Mouse (Mus musculus): ENCODE data around the gene Ccdc85b.
A peak's percentile ranks its signal among the peaks of the same experiment; 100 is the strongest.

The Ccdc85b gene

DNA sequence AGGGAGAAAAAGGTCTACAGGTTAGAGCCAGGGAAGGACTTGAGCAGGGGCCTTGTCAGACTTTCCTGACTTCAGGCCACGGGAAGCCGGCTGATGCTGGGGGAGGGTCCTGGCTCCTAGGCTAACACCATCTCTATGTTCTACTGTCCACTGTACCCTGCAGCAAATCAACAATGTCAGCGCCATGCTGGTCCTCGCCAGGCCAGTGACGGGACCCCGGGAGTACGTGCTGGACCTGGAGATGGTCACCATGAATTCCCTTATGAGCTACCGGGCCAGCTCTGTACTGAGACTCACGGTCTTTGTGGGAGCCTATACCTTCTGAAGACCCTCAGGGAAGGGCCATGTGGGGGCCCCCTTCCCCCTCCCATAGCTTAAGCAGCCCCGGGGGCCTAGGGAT lies 23.7 kb upstream of the Ccdc85b start:
- no peak for DNase-seq (ENCODE audit: low spot score in 2 of 2)

DNA sequence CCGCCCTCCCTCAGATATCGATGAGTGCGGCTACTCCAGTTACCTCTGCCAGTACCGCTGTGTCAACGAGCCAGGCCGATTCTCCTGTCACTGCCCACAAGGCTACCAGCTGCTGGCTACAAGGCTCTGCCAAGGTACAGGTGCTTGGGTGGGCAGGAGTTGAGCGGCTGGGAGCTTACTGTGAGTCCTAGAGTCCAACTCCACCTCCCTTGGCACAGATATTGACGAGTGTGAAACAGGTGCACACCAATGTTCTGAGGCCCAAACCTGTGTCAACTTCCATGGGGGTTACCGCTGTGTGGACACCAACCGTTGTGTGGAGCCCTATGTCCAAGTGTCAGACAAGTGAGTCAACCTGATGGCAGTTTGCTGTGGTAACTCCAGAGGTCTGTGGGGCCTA lies 22.3 kb upstream of the Ccdc85b start:
- no peak for DNase-seq (ENCODE audit: low spot score in 2 of 2)

DNA sequence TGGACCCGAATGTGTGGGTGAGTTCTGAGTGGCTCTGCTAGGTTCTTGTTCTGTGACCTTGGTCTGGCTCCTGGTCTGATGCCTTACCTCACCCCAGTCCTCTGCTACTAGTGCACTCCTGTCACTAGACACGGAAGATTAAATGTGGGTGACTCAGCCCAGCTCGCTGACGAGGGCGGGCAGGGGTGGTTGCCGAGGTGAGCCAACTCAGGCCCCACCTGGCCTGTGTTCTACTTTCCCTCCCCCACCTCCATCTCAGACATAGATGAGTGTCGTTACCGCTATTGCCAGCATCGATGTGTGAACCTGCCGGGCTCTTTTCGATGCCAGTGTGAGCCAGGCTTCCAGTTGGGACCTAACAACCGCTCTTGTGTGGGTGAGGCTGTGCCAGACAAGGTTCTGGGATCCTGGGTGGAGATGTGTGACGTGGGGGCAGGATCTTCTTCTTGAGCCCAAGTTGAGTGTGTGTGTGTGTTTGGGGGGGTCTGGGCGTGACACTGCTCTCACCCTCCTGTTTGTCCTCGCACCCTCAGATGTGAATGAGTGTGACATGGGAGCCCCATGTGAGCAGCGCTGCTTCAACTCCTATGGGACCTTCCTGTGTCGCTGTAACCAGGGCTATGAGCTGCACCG lies 20.1 kb upstream of the Ccdc85b start:
- no peak for DNase-seq (ENCODE audit: low spot score in 2 of 2)

DNA sequence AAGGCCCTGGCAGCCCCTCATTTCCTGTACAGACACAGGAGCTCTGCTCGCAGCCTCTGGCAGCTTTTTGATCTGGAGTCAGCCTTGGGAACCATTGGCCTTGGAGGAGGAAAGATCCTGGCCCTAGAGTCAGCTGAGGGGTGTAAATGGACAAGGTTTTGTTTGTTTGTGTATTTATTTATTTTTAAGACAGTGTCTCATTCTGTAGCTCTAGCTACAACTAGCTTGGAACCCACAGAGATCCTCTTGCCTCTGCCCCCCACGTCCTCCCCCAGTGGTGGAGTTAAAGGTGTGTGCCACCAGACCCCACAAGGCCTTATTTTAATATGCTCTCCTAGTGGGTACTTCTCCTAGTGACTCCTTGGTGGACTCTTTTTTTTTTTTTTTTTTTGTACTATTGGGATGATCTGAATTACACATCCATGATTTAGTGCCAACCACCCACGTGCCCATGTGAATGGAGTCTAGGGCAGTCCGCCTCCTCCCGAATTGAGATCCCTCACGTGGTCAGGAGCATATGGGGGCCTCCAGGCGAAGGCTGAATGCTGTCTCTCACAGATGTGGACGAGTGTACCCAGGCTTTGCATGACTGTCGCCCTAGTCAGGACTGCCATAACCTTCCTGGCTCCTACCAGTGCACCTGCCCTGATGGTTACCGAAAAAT lies 19.4 kb upstream of the Ccdc85b start:
- no peak for DNase-seq (ENCODE audit: low spot score in 2 of 2)

DNA sequence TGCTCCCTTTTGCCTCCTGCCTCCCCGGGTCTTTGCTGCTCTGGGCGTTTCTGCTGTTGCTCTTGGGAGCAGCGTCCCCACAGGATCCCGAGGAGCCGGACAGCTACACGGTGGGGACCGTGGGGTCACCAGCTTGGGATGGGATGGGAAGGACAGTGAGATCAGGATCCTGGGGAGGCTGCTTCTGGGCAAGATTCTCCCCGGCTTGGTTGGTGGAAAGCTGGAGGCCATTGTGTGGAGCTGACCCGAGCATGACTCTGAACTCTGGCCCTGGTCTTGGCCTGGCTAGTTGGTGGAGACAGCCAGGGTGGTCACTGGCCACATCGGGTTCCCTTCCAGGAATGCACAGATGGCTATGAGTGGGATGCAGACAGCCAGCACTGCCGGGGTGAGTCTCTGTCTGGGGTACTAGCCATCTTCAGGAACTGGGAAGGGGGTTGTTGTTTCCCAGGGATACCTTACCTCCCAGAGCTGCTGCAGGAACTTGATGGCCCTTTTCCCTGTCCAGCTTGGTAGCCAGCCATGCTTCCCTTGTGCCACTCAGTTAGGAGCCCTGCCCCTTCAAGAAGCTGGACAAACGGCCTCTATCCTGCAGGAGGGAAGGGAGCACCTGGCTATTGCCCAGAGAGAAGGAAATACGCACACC lies 17.5 kb upstream of the Ccdc85b start:
- no peak for DNase-seq (ENCODE audit: low spot score in 2 of 2)

DNA sequence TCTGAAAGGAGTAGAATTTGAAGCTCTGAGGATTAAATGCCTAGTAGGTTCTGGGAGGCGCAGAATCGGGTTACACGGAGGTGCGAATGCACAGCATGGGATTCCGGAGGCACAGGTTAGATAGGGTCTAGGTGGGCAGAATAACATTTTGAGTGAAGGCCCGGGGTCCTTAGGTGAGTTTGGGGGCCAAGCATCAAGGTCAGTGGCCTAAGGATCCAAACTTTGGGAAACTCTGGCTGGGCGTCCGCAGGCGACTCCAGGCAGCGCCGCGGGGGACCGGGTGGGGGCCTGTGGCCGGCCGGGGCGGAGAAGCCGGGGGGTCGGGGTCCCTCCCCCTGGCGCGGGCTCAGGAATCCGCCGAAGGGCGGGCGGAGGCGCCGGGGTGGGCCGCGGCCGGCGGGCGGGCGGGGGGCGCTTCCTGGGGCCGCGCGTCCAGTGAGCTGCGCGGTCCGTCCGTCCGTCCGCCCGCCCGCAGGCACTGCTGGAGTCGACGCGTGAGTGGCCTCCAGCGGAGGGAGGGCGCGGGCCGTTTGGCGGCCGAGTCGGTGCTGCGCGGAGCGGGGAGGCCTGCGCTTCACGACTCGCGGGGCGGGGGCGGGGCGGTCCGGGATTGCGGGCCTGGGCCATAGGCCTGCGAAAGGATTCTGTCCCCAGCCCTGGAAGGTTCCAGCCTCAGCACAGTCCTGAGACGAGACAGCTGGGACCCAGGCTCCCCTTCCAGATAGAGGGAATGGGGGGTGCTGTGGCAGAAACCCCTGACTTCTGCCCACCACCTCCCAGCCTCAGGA lies 16.8 kb upstream of the Ccdc85b start:
- no peak for DNase-seq (ENCODE audit: low spot score in 2 of 2)

DNA sequence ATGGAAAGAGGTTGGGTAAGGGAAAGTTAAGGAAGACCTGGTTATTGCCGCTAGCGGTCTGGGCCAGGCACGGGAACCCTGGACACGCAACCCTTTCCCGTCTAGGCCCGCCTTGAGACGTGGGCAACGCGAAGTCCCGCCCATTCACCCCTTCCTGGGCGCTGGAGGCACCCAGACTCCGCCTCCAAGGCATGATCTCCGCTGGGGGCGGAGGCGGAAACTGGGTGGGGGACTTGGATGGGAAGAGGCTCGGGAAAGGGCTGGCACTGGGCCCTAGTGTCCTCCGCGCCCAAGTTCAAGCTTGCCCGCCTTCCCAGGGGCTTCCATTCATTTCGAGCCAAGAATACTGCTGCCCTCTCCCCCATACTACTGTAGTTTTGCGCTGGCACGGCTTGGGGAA lies 16.0 kb upstream of the Ccdc85b start, which contains the start of gene Efemp2:
Efemp2 (plus strand) TSS at position 235 of the 400 bp plus-strand sequence.
- DNase-seq (ENCODE audit: low spot score in 2 of 2) = no peak

DNA sequence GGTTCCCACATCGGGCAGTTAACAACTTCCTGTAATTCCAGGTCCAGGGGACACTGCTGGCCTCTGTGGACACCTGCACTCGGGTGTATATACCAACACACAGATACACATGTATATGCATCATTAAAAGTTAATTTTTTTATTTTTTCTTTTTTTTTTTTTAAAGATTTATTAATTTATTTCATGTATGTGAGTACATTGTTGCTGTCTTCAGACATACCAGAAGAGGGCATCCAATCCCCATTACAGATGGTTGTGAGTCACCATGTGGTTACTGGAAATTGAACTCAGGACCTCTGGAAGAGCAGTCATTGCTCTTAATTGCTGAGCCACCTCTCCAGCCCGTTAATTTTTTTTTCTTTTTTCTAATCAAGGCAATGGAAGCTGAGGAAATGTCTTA lies 15.2 kb upstream of the Ccdc85b start:
- DNase-seq (ENCODE audit: low spot score in 2 of 2) = no peak

DNA sequence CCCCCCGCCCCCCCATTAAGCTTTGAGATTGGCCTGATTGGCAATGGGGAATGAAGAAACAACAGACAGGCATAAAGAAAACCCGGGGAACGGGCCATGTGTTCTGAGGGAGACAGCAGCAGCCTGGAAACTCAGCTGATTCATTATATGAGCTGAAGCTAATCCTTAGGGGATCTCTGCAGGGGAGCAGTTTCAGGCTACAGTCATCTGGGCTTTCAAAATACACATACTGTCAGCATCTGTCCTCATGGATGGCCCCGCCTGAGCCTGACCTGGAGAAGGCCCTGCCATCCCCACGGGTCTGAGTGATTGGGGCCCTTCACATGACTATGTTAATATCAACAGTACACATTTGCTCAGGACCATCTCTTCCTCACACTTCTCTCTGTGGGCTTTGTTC lies 14.2 kb upstream of the Ccdc85b start:
- DNase-seq (ENCODE audit: low spot score in 2 of 2) = no peak

DNA sequence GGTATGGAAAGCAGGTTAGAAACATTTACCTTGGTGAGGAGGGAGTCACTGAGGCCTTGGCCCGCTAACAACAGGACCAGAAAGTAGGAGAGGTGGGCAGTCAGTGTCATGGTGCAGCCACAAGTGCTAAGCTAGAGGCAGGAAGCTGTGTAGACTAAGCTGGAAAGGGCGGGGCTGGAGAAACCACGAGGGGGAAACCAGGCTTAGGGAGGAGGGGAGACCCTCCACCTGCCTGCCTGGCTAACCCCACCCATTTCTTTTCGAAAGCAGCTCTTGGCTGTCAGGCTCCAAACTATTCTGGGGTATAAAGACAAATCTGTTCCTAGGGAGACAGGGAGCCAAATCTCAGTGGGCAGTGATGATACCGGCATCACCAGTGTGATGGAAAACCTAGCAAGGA lies 10.7 kb upstream of the Ccdc85b start, which contains the start of gene Ctsw:
Ctsw (minus strand) TSS at position 134 of the 400 bp plus-strand sequence.
- DNase-seq (ENCODE audit: low spot score in 2 of 2) = no peak

DNA sequence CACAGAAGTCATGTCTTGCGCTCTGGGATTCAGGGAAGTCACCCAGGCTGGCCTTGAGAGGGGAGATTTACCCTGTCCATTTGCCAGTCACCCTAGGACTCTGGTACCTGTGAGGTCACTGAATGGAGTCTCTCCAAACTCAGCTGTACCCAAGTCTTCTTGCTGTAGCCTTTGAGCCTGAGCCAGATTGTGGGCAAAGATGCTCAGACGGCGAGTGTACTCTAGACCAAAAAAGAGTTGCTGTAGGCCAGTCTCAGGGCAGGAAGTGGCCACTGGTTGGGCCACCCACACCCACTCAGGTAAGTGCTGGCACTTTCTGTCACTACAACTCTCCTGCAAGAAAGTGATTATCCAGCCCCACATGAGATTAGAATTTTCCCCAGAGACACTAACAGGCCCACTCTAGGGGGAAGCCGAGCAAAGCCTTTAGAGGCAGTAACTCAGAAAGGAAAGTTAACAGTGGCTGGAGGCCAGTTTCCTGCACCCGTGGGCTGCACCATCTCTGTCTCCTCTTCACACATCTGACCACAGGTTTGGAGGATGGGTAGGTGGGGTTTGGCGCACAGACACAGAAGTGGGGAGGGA lies 9.3 kb upstream of the Ccdc85b start:
- DNase-seq (ENCODE audit: low spot score in 2 of 2) = no peak

DNA sequence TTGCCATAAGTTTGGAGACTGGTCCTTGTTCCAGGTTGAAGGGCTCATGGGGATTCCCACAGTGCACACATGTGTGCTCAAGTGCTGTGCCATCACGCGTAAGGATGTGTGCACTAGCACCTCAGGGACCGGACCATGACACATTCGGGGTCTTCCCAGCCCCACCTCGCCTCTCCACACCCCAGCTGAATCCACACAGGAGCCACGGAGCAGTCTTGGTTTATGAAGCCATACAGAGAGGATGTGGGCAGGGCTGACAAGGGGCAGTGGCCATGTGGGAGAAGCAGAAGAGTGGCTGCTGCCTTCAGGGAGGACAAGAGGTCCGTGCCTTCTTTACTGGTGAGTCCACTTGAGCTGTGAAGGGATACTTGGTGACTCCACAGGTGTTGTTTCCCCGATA lies 7.3 kb upstream of the Ccdc85b start:
- DNase-seq (ENCODE audit: low spot score in 2 of 2) = no peak

DNA sequence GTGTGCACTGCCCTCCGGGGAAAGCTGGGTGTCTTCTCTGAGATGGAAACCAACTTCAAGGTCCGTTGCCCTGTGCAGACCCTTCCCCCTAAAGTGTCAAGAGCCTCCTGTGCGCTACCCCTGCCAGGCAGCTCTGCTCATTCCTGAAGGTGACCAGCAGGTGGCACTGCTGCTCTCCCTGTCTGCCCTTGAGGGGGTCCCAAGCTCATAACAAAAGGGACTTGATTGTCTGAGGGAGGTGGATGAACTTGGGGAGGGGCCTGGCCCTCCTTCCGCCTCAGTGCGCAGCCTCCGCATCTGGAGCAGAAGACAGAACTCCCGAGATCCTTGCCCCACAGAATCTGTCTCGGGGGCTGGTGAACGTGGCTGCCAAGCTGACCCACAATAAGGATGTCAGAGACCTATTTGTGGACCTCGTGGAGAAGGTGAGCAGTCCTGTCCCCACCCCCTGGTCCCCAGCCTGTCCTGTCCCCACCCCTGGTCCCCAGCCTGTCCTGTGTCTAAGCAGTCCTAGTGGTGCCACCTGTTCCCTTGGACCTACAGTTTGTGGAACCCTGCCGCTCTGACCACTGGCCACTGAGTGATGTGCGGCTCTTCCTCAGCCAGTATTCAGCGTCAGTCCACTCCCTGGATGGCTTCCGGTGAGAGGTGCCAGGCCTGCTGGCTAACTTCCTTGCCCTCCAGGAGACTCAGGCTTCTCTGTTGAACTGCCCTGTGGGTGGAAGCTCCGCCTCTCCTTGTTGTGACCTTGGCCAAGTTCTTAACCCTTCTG lies 6.3 kb upstream of the Ccdc85b start:
- DNase-seq (ENCODE audit: low spot score in 2 of 2) = peak in 1 of 2 experiments; percentile 50

DNA sequence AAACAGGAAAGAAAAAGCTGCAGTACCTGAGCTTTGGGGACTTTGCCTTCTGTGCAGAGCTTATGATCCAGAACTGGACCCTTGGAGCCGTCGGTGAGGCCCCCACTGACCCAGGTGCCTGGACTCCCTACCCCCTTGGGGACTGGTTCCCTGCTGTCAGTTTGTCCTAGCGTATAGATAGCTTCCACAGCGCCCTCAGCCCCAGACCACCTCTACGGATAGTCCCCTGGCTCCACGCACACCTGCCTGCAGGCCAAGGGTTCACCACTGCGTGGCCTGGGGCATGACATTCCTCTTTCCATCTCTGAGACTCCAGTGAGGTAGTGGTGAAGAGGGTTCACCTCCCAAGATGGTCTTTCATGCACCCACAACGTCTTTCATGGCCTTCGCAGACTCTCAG lies 5.5 kb upstream of the Ccdc85b start:
- DNase-seq (ENCODE audit: low spot score in 2 of 2) = no peak

DNA sequence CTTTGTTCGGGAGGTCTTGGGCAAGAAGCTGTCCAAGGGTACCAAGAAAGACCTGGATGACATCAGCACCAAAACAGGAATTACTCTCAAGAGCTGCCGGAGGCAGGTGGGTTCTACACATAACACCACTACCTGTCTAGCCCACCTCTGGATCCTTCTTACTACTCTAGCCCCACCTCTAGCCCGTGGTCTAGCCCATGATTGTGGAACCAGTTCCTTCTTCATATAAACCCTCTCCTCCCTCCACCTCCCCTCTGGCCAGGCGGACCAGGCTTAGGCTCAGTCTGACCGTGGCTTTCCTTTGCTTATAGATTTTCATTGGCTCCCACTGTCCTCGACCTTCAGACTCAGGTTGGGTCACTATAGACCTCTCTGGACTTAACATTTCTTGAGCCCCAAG lies 3.7 kb upstream of the Ccdc85b start:
- no peak for DNase-seq (ENCODE audit: low spot score in 2 of 2)

DNA sequence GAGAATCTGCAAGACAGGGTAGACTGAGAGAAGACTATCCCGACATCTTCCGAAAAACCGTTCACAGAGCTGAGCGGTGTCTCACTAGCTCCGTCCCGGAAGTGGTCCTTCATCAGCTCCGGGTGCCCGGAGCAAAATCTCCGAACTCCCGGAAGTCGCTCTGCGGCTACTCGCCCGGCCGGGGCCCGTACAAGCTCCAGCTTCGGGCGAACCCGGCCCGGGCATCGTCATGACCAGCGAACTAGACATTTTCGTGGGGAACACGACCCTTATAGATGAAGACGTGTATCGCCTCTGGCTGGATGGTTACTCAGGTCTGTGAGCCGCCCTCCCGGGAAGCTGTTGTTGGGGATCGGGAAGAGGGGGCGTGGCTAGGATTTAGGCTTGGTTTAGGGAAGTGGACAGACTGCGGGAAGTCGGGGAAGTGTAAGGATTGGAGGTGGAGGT lies 2.8 kb upstream of the Ccdc85b start, which contains the start of gene Fibp:
Fibp (plus strand) TSS at position 151 of the 447 bp plus-strand sequence.
- DNase-seq (ENCODE audit: low spot score in 2 of 2) = peak; percentile 69 to 85

DNA sequence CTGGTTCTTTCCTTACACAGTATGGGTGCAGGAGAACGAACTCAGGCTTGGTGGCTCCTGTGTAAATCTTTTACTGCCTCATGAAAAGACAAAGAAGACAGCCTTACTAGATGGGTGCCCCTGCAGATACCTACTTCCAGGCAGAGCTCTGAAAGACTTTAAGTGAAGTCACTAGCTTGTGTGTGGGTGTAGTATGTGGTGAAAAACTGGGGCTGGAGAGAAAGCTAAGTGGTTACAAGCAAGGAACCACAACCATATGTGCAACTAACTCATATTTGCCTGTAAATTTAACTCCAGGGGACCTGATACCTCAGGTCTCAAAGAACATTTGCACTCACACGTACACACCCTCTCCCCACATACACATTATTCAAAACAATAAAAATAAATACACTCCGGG lies 2.2 kb upstream of the Ccdc85b start:
- no peak for DNase-seq (ENCODE audit: low spot score in 2 of 2)

DNA sequence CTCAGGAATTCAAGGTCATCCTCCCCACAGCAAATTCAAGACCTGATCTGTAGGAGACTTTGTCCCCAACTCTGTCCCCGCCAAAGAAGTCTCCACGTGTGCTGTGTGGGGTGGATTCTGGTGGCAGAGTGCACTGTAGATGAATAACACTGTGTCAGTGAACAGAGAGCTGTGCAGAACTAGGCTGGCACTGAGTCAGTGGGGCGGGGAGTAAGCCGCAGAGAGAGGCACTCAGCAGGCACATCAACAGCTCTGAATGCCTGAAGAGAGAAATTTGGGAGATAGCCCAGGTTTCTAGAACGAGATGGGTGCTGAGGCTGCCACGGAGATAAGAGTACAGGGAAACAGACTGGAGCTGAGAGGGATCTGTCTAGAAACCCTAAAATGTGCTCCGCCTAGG lies 1.3 kb upstream of the Ccdc85b start:
- DNase-seq (ENCODE audit: low spot score in 2 of 2) = no peak

DNA sequence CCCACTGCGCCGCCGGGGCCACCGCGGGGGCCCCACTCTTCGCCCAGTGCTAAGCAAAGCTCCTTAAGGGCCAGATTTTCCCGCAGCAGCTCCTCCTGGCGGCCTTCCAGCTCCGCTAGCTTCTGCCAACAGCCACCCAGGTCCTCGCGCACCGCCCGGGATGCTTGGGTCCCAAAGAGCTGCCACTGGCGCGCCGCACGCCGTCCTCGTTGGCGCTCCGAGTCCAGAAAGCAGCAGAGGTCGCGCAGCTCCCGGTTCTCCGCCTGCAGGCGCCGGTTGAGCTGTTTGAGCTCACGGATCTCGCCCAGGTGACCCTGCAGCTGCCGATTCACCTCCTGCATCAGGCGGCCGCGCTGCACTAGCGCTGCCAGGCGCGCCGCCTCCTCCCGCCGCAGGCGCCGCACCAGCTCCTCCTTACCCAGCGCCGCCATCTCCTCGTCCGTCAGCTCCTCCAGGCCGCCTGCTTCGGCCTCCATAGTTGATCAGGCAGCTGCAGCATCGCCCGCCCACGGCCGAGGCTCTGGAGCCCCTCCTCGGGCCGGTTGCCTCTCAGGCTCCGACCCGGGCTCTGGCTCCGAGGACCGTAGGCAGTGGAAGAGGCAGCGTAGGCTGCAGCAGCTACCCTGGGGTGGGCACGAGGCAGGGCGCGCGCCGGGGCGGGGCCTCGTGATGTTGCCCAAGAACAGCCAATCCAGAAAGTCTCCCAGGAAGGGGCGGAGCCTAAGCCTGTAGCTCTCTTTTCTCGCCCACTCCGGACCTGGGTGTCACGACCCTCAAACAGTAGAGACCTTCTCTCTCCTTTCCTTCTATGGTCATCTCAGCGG lies 560 bp downstream of the Ccdc85b start:
- DNase-seq (ENCODE audit: low spot score in 2 of 2) = peak; percentile 78 to 88
